Mouse (Mus musculus) bone marrow, adult 2 months (tissue): Measurements from ENCODE around the gene Zdhhc23.

Experiments used
- CTCF ChIP-seq: fragments of 200-500 bp; IDR thresholded peaks from 2 replicates; pipeline ENCODE4 v1.5.1; 2011; ENCODE audit warnings: low read length, control low read depth; ENCODE audit not compliant: control insufficient read depth, insufficient read depth
- POLR2A ChIP-seq: fragments of 200-500 bp; IDR thresholded peaks from 2 replicates; pipeline ENCODE4 v1.6.1; 2011; ENCODE audit warnings: low read depth, mild to moderate bottlenecking, control low read depth, low read length, borderline replicate concordance; ENCODE audit not compliant: control insufficient read depth

- TF ChIP-seq CTCF (no peak), POLR2A (no peak)
These were observed 9.2 kb downstream of the Zdhhc23 start for GRCm38 (mm10) chr16:43970426-43970825.
